Mouse (Mus musculus): ENCODE data around the gene Bola1.
"Not testable (repeated sequence)": the region's sequence is repeated elsewhere in the genome, so short reads cannot be mapped to it uniquely, and the experiment has no call there.

GRCm38 (mm10) chr3:96220131-96220764 is 739 bp upstream of the Bola1 start:
- TF ChIP-seq POLR2A (IDR thresholded peaks at IDR 0.05; ENCODE audit: borderline replicate concordance, extremely low read depth, low read depth, low read length); CTCF (IDR thresholded peaks at IDR 0.05; ENCODE audit: insufficient read depth, low read length): not testable (repeated sequence)

All from lung, adult 2 months (tissue).